In genomic region chr3:98254656-98255583, GRCm38 (mm10) we compare ENCODE assay signal across 14 mouse cellular contexts. TPM values are rescaled to one million over a fixed set of nuclear protein-coding genes. Genes with fewer than 3 reads are reported as not detected.
A peak's percentile ranks its signal among the peaks of the same experiment; 100 is the strongest.
DNase-seq lines count a peak whose midpoint lies in the region; ATAC-seq and TF ChIP-seq lines count a peak whose summit lies in the region.
"Had no signal": no experiment of that assay in that cellular context is flagged by ENCODE, and none has a peak within 500 bp of the region (broad histone marks: within the 10 kb centered on the region; RNA-seq: fewer than 3 reads in every experiment).

No protein-coding gene starts in this region.

- intact Hi-C loops in left cerebral cortex, postnatal 10 days (cut with DNase I), result no loop called here
- intact Hi-C loops in left cerebral cortex, adult 2 months (cut with DNase I), result no loop called here

- H3K9ac ChIP-seq in heart, embryonic 11.5 days (ENCODE audit: low read depth, low read length), result no peak overlapping the region
- H3K9ac ChIP-seq in intestine, postnatal 0 days (ENCODE audit: low read depth, low read length), result no peak overlapping the region
- H3K9ac ChIP-seq: neural tube, embryonic 13.5 days had no signal

- no peak overlapping the region for H3K4me2 ChIP-seq in heart, embryonic 11.5 days
- H3K4me2 ChIP-seq in intestine, postnatal 0 days (replicated peaks; ENCODE audit: low read depth), result no peak overlapping the region
- H3K4me2 ChIP-seq: neural tube, embryonic 13.5 days had no signal

- no peak for ATAC-seq in heart, embryonic 11.5 days (replicated peaks; ENCODE audit: insufficient number of reproducible peaks, low FRiP score, low TSS enrichment)
- peak; percentile 58 for ATAC-seq in intestine, postnatal 0 days
- ATAC-seq: midbrain, embryonic 16.5 days had no signal

- no peak for TF ChIP-seq CTCF in left cerebral cortex, adult 2 months (IDR thresholded peaks at IDR 0.05)
- peak; percentile 65 for TF ChIP-seq CTCF in intestine, postnatal 0 days (IDR thresholded peaks at IDR 0.05; ENCODE audit: low read depth)

- no peaks in the 10 kb centered on the region; the same call in 1 of the 2 replicates for H3K9me3 ChIP-seq in heart, embryonic 11.5 days (replicated peaks; ENCODE audit: control insufficient read depth, low read length)
- H3K9me3 ChIP-seq in intestine, postnatal 0 days (ENCODE audit: control insufficient read depth), result no peaks in the 10 kb centered on the region
- H3K9me3 ChIP-seq: neural tube, embryonic 13.5 days had no signal

- no peak overlapping the region for H3K4me3 ChIP-seq in heart, embryonic 11.5 days (ENCODE audit: low read depth, low read length)
- no peak overlapping the region for H3K4me3 ChIP-seq in left cerebral cortex, adult 2 months
- H3K4me3 ChIP-seq in intestine, postnatal 0 days (ENCODE audit: low read depth, low read length), result no peak overlapping the region
- H3K4me3 ChIP-seq: neural tube, embryonic 13.5 days had no signal

- H3K4me1 ChIP-seq in heart, embryonic 11.5 days (ENCODE audit: control insufficient read depth, insufficient read depth, low read length), result no peaks in the 10 kb centered on the region
- H3K4me1 ChIP-seq in intestine, postnatal 0 days (replicated peaks; ENCODE audit: control insufficient read depth, insufficient read depth, low read length), result peaks cover 12% of the 10 kb centered on the region; the same call in 1 of the 2 replicates
- H3K4me1 ChIP-seq: neural tube, embryonic 13.5 days had no signal

- H3K27ac ChIP-seq in heart, embryonic 11.5 days (ENCODE audit: low read depth, low read length), result no peak overlapping the region
- H3K27ac ChIP-seq in left cerebral cortex, adult 2 months, result no peak overlapping the region
- H3K27ac ChIP-seq in intestine, postnatal 0 days (ENCODE audit: low read depth, low read length), result peak overlapping the region; percentile 73; the same call in 1 of the 2 replicates
- H3K27ac ChIP-seq: neural tube, embryonic 13.5 days had no signal

- 85% methylated on average over 8 of the region's 8 CpGs for WGBS in heart, embryonic 11.5 days (ENCODE audit: insufficient replicate concordance)
- 65% methylated on average over 8 of the region's 8 CpGs for WGBS in intestine, postnatal 0 days

- peak; percentile 34 for DNase-seq in heart, adult 8-10 months (ENCODE audit: low spot score)
- peak; percentile 18 to 39 for DNase-seq in left cerebral cortex, postnatal 10 days (ENCODE audit: extremely low spot score in 1 of 2, low spot score in 2 of 2)
- DNase-seq in left cerebral cortex, adult 2 months (ENCODE audit: extremely low spot score in 1 of 2, low spot score in 2 of 2), result no peak
- peak; percentile 33 for DNase-seq in adipocyte (ENCODE audit: low spot score)
- DNase-seq in Muller cell, postnatal 12 days (ENCODE audit: inconsistent ontology term), result no peak
- DNase-seq: adrenal gland, adult 2 months; gastrocnemius, postnatal 14 days; thymus, postnatal 4 days had no signal

- no peaks in the 10 kb centered on the region for H3K27me3 ChIP-seq in heart, embryonic 11.5 days (ENCODE audit: control insufficient read depth, insufficient read depth, low read length)
- H3K27me3 ChIP-seq in intestine, postnatal 0 days (replicated peaks; ENCODE audit: control insufficient read depth, insufficient read depth, low read length), result no peaks in the 10 kb centered on the region
- H3K27me3 ChIP-seq: neural tube, embryonic 13.5 days had no signal

- H3K36me3 ChIP-seq in heart, embryonic 11.5 days (ENCODE audit: control insufficient read depth, insufficient read depth, low read length), result no peaks in the 10 kb centered on the region
- H3K36me3 ChIP-seq in intestine, postnatal 0 days (ENCODE audit: control insufficient read depth, insufficient read depth), result no peaks in the 10 kb centered on the region
- H3K36me3 ChIP-seq: neural tube, embryonic 13.5 days had no signal

RNA-seq across cellular contexts. Expression of gene Hmgcs2, which starts 25.3 kb away (rescaled TPM):
- total RNA-seq in heart, adult 8-10 months (2022), result 10 to 100 TPM in 1 of 4 experiments, 1 to 10 TPM in 3; 7.5 to 13.9 (median 9.0) TPM
- polyA plus RNA-seq in heart, embryonic 11.5 days (2014; fragmentation: Nextera tagmentation; extraction: Ambion mirVana), result 6.5 and 8.1 TPM in 2 replicates
- total RNA-seq in left cerebral cortex, postnatal 10 days (2021), result 10 to 100 TPM; 11.9 to 14.1 TPM
- 1 to 10 TPM; 6.3 to 6.4 TPM for total RNA-seq in left cerebral cortex, adult 2 months (2021)
- polyA plus RNA-seq in intestine, postnatal 0 days (2015; fragmentation: Nextera tagmentation; extraction: Ambion mirVana), result 649 and 754 TPM in 2 replicates

RNA-seq across cellular contexts. Expression of gene Reg4, which starts 33.0 kb away (rescaled TPM):
- total RNA-seq in heart, adult 8-10 months (2022), result not detected
- not detected in 2 replicates for polyA plus RNA-seq in heart, embryonic 11.5 days (2014; fragmentation: Nextera tagmentation; extraction: Ambion mirVana)
- not detected for total RNA-seq in left cerebral cortex, postnatal 10 days (2021)
- total RNA-seq in left cerebral cortex, adult 2 months (2021), result not detected
- polyA plus RNA-seq in intestine, postnatal 0 days (2015; fragmentation: Nextera tagmentation; extraction: Ambion mirVana), result 90.6 and 144 TPM in 2 replicates
- total RNA-seq: adrenal gland, adult 2 months; gastrocnemius, postnatal 14 days; heart, postnatal 36 days had no signal
- polyA plus RNA-seq: adrenal gland, adult 2 months; cortical plate, adult 2 months; midbrain, embryonic 16.5 days; neural tube, embryonic 13.5 days had no signal

Comparison
In these comparisons a context has a peak if more than half of its experiments do, and no peak if none do; other contexts are left out.
1. DNase-seq: peak in heart, adult 8-10 months (single experiment), left cerebral cortex, postnatal 10 days (2 of 2) and adipocyte (single experiment); none in left cerebral cortex, adult 2 months (0 of 2) and Muller cell, postnatal 12 days (single experiment).